Mouse (Mus musculus) stomach, postnatal 0 days (tissue): ENCODE data around the gene Ttf2.

Experiments used
- CTCF ChIP-seq: IDR thresholded peaks from 2 replicates; pipeline ENCODE4 v1.5.1; 2016; ENCODE audit warnings: antibody characterized with exemption, low read depth, mild to moderate bottlenecking, moderate library complexity
- EP300 ChIP-seq: optimal IDR thresholded peaks from 2 replicates; pipeline ENCODE3; 2016; ENCODE audit warnings: antibody characterized with exemption

DNA sequence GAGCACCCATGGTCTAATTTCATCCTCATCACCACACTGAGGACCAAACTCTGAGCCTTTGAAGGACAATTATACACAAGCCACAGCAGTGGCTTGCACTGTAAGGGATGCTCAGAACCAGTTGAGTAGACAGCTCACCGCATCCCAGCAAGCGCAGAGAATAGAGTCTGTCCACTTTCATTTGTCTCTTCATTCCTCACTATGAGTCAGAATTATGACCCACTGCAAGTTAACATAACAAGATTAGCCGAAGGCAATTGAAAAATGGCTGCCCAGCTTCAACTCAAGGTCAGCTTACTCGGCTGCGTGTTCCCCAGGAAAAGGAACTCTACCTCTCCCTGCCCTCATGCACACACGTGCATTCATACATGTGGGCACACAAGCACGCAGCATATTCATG is 46.6 kb upstream of the Ttf2 start:
- TF ChIP-seq CTCF (no peak), EP300 (no peak)
